Mouse (Mus musculus) MEL (cell line): Measurements from ENCODE around the gene Ncmap. TPM values are rescaled to one million over a fixed set of nuclear protein-coding genes. Genes with fewer than 3 reads are reported as not detected.

Source experiments
- DNase-seq: peaks from one replicate; pipeline ENCODE4 v3.0.0; 2011; ENCODE audit warnings: low read depth, low spot score
- H3K27ac ChIP-seq: 2 replicates; pipeline ENCODE4 v1.5.1; 2012; ENCODE audit warnings: low read depth, mild to moderate bottlenecking, control low read depth, low read length, moderate library complexity; ENCODE audit not compliant: control insufficient read depth
- H3K27me3 ChIP-seq, 2 experiments: fragments of 150-350 bp in 1 of 2; sonication (generic) in 1 of 2; 2 replicates each; pipeline ENCODE4 v1.6.1; 2012; ENCODE audit warnings: low read length in 2 of 2, mild to moderate bottlenecking in 2 of 2, improper control_type of control experiment in 1 of 2, moderate library complexity in 1 of 2; ENCODE audit not compliant: insufficient read depth in 2 of 2, control insufficient read depth in 1 of 2
- H3K36me3 ChIP-seq, 2 experiments: 2 replicates each; pipeline ENCODE4 v1.6.1; 2012 to 2014; ENCODE audit warnings: low read length in 2 of 2, improper control_type of control experiment in 1 of 2, inconsistent platforms in 1 of 2, mild to moderate bottlenecking in 1 of 2; ENCODE audit not compliant: insufficient read depth in 2 of 2, control insufficient read depth in 1 of 2
- H3K4me1 ChIP-seq, 2 experiments: fragments of 150-350 bp in 1 of 2; sonication (generic) in 1 of 2; 2 replicates each; pipeline ENCODE4 v1.6.1; 2012; ENCODE audit warnings: low read length in 2 of 2, improper control_type of control experiment in 1 of 2, mild to moderate bottlenecking in 1 of 2; ENCODE audit not compliant: insufficient read depth in 2 of 2, control insufficient read depth in 1 of 2
- H3K4me3 ChIP-seq, 2 experiments: fragments of 150-350 bp in 1 of 2; sonication (generic) in 1 of 2; 2 replicates each; pipeline ENCODE4 v1.5.1; 2012; ENCODE audit warnings: low read depth in 2 of 2, low read length in 2 of 2, mild to moderate bottlenecking in 2 of 2, moderate library complexity in 2 of 2, control low read depth in 1 of 2, improper control_type of control experiment in 1 of 2; ENCODE audit not compliant: control insufficient read depth in 1 of 2, insufficient read depth in 1 of 2
- H3K79me2 ChIP-seq: 2 replicates; pipeline ENCODE4 v1.6.1; 2012; ENCODE audit warnings: mild to moderate bottlenecking, low read length, moderate library complexity; ENCODE audit not compliant: control insufficient read depth, poor library complexity, insufficient read depth
- H3K9ac ChIP-seq: 2 replicates; pipeline ENCODE4 v1.6.1; 2012; ENCODE audit warnings: low read depth, mild to moderate bottlenecking, control low read depth, low read length, moderate library complexity; ENCODE audit not compliant: control insufficient read depth, poor library complexity, severe bottlenecking
- H3K9me3 ChIP-seq: fragments of 150-350 bp; sonication (generic); replicated peaks from 2 replicates; pipeline ENCODE4 v1.6.1; 2012; ENCODE audit warnings: mild to moderate bottlenecking, low read length, improper control_type of control experiment, moderate library complexity; ENCODE audit not compliant: insufficient read depth
- CHD1 ChIP-seq: IDR thresholded peaks from 2 replicates; pipeline ENCODE4 v1.6.1; 2012; ENCODE audit warnings: low read depth, mild to moderate bottlenecking, inconsistent platforms, low read length, improper control_type of control experiment
- CTCF ChIP-seq, 3 experiments: IDR thresholded peaks in 2 of 3; conservative IDR thresholded peaks in 1 of 3; 2 replicates each; pipeline ENCODE4 v1.5.1; 2011 to 2012; ENCODE audit warnings: low read length in 3 of 3, low read depth in 2 of 3, mild to moderate bottlenecking in 2 of 3, improper control_type of control experiment in 1 of 3, inconsistent platforms in 1 of 3, mixed read lengths in 1 of 3, moderate library complexity in 1 of 3; ENCODE audit not compliant: control insufficient read depth in 1 of 3, insufficient read depth in 1 of 3, poor library complexity in 1 of 3, severe bottlenecking in 1 of 3
- EP300 ChIP-seq, 2 experiments: IDR thresholded peaks; 2 replicates each; pipeline ENCODE4 v1.6.1; 2011; ENCODE audit warnings: improper control_type of control experiment in 2 of 2, low read length in 2 of 2, low read depth in 1 of 2, mild to moderate bottlenecking in 1 of 2
- GABPA ChIP-seq: IDR thresholded peaks from 2 replicates; pipeline ENCODE4 v1.6.1; 2012; ENCODE audit warnings: low read depth, mild to moderate bottlenecking, inconsistent platforms, low read length, improper control_type of control experiment, moderate library complexity
- GATA1 ChIP-seq: IDR thresholded peaks from 2 replicates; pipeline ENCODE4 v1.6.1; 2011; ENCODE audit warnings: low read depth, low read length, improper control_type of control experiment
- HCFC1 ChIP-seq: IDR thresholded peaks from 2 replicates; pipeline ENCODE4 v1.6.1; 2012; ENCODE audit warnings: low read depth, mild to moderate bottlenecking, inconsistent platforms, low read length, improper control_type of control experiment, moderate library complexity
- JUND ChIP-seq: IDR thresholded peaks from 2 replicates; pipeline ENCODE4 v1.6.1; 2011; ENCODE audit warnings: low read depth, mild to moderate bottlenecking, improper control_type of control experiment, low read length
- MAX ChIP-seq: IDR thresholded peaks from 2 replicates; pipeline ENCODE4 v1.6.1; 2011; ENCODE audit warnings: low read length, improper control_type of control experiment
- MAZ ChIP-seq: IDR thresholded peaks from 2 replicates; pipeline ENCODE4 v1.6.1; 2012; ENCODE audit warnings: low read depth, mild to moderate bottlenecking, inconsistent platforms, low read length, improper control_type of control experiment
- MXI1 ChIP-seq: IDR thresholded peaks from 2 replicates; pipeline ENCODE4 v1.6.1; 2011; ENCODE audit warnings: mild to moderate bottlenecking, low read depth, low read length, improper control_type of control experiment
- MYB ChIP-seq: IDR thresholded peaks from 2 replicates; pipeline ENCODE4 v1.6.1; 2011; ENCODE audit warnings: mild to moderate bottlenecking, low read depth, low read length, improper control_type of control experiment
- NELFE ChIP-seq: IDR thresholded peaks from 2 replicates; pipeline ENCODE4 v1.6.1; 2011; ENCODE audit warnings: low read depth, low read length, improper control_type of control experiment
- POLR2AphosphoS2 ChIP-seq: IDR thresholded peaks from 2 replicates; pipeline ENCODE4 v1.6.1; 2011; ENCODE audit warnings: low read length, improper control_type of control experiment
- POLR2AphosphoS5 ChIP-seq: IDR thresholded peaks from 2 replicates; pipeline ENCODE4 v1.6.1; 2012; ENCODE audit warnings: low read depth, borderline replicate concordance, mild to moderate bottlenecking, inconsistent platforms, low read length, moderate library complexity, mixed read lengths
- RAD21 ChIP-seq: IDR thresholded peaks from 2 replicates; pipeline ENCODE4 v1.6.1; 2011; ENCODE audit warnings: mild to moderate bottlenecking, low read depth, low read length, improper control_type of control experiment
- RCOR1 ChIP-seq: IDR thresholded peaks from 2 replicates; pipeline ENCODE4 v1.6.1; 2012; ENCODE audit warnings: low read depth, mild to moderate bottlenecking, inconsistent platforms, low read length, improper control_type of control experiment
- SMC3 ChIP-seq: IDR thresholded peaks from 2 replicates; pipeline ENCODE4 v1.6.1; 2011; ENCODE audit warnings: low read depth, low read length, improper control_type of control experiment
- TAL1 ChIP-seq: IDR thresholded peaks from 2 replicates; pipeline ENCODE4 v1.6.1; 2012; ENCODE audit warnings: mild to moderate bottlenecking, inconsistent platforms, low read length, moderate library complexity, mixed read lengths
- TCF12 ChIP-seq: IDR thresholded peaks from 2 replicates; pipeline ENCODE4 v1.6.1; 2014; ENCODE audit warnings: low read depth, mild to moderate bottlenecking, inconsistent platforms, low read length, improper control_type of control experiment, moderate library complexity
- UBTF ChIP-seq: IDR thresholded peaks from 2 replicates; pipeline ENCODE4 v1.6.1; 2012; ENCODE audit warnings: low read depth, mild to moderate bottlenecking, inconsistent platforms, low read length, improper control_type of control experiment, moderate library complexity, borderline replicate concordance; ENCODE audit not compliant: insufficient read depth
- ZC3H11A ChIP-seq: IDR thresholded peaks from 2 replicates; pipeline ENCODE4 v1.6.1; 2012; ENCODE audit warnings: low read depth, mild to moderate bottlenecking, inconsistent platforms, low read length, improper control_type of control experiment
- ZKSCAN1 ChIP-seq: IDR thresholded peaks from 2 replicates; pipeline ENCODE4 v1.6.1; 2012; ENCODE audit warnings: low read depth, mild to moderate bottlenecking, inconsistent platforms, low read length, improper control_type of control experiment, moderate library complexity
- ZNF384 ChIP-seq: IDR thresholded peaks from 2 replicates; pipeline ENCODE4 v1.6.1; 2012; ENCODE audit warnings: low read depth, mild to moderate bottlenecking, inconsistent platforms, low read length, improper control_type of control experiment
- polyA plus RNA-seq, 2 experiments: library from polyadenylated mRNA; stranded (reverse) in 1 of 2; unstranded in 1 of 2; fragments of >175 nt in 1 of 2; fragments of >200 nt in 1 of 2; gene quantifications; 2 replicates each; pipeline versions ENCODE4 v1.2.1 to v1.2.4; 2012; ENCODE audit warnings: low replicate concordance in 2 of 2, low read depth in 1 of 2; ENCODE audit not compliant: insufficient read length in 2 of 2, insufficient read depth in 1 of 2, missing spikeins in 1 of 2
- total RNA-seq: library from RNA; depleted of rRNA; stranded (reverse); fragments of 300-350 nt; gene quantifications from 2 replicates; pipeline ENCODE4 v1.2.3, GENCODE M21; 2012

Gene Ncmap
- total and polyA plus RNA-seq, 3 experiments = 0.08 to 0.22 TPM; not detected in 1

DNA sequence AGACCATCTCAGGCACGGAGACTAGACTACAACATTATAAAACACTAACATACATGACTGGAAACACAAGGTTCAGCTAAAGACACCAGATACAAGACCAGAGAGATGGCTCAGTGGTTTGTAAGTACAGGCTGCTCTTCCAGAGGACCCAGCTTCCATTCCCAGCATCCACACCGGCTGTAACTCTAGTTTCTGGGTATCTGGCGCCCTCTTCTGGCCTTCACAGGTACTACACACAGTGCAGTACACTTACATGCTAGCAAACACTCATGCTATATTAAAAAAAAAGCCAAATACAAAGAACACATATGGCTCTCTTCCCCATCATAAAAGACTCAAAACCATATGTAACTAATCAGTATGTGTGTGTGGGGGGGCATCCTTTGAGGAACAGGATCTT is 22.6 kb downstream of the Ncmap start:
- H3K9ac ChIP-seq = no peak overlapping the region
- no peak overlapping the region for H3K27ac ChIP-seq
- no peaks in the 10 kb centered on the region for H3K79me2 ChIP-seq
- H3K9me3 ChIP-seq = no peaks in the 10 kb centered on the region
- H3K36me3 ChIP-seq = no peaks in the 10 kb centered on the region
- TF ChIP-seq NELFE (no peak), RCOR1 (no peak), EP300 (IDR thresholded peaks at IDR 0.05; ENCODE audit: low read depth in 1 of 2, low read length in 2 of 2) (no peak), GATA1 (no peak), HCFC1 (no peak), MXI1 (no peak), POLR2AphosphoS5 (no peak), GABPA (no peak), POLR2AphosphoS2 (no peak), RAD21 (peak; percentile 70), ZNF384 (0 out of 2 replicates have a peak, but pooled peaks have one; percentile 20), MAX (no peak), ZKSCAN1 (no peak), CTCF (IDR thresholded peaks at IDR 0.05 in 2 of 3, conservative IDR thresholded peaks at IDR 0.05 in 1 of 3; ENCODE audit: control insufficient read depth in 1 of 3, insufficient read depth in 1 of 3, low read depth in 2 of 3, low read length in 3 of 3, poor library complexity in 1 of 3, severe bottlenecking in 1 of 3) (peak; percentile 69 to 83 (median 71)), UBTF (no peak), JUND (no peak), MAZ (no peak), SMC3 (peak; percentile 63), ZC3H11A (peak; percentile 46), MYB (no peak), TCF12 (no peak), CHD1 (no peak), TAL1 (no peak)
- H3K4me1 ChIP-seq = no peaks in the 10 kb centered on the region
- H3K27me3 ChIP-seq = no peaks in the 10 kb centered on the region
- no peak overlapping the region for H3K4me3 ChIP-seq
- DNase-seq = peak; percentile 49

DNA sequence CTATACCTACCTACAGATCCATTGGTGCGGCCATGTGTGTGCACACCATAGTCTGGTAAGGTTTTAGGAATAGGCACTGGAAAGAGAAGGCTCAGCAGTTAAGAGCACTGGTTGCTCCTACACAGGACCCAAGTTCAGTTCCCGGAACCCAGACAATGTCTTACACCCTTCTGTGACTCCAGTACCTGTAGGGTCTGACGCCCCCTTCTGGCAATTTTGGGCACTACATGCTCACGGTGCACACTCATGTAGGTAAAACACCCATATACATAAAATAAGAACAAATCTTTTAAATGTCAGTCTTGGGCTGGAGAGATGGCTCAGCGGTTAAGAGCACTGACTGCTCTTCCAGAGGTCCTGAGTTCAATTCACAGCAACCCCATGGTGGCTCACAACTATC is 24.7 kb downstream of the Ncmap start:
- Histone ChIP-seq H3K9ac (no peak overlapping the region), H3K27ac (no peak overlapping the region), H3K79me2 (no peaks in the 10 kb centered on the region), H3K4me3 (no peak overlapping the region), H3K27me3 (peaks cover 0 to 2% of the 10 kb centered on the region in 2 experiments; a peak in 2 of 4 replicates), H3K4me1 (no peaks in the 10 kb centered on the region), H3K9me3 (no peaks in the 10 kb centered on the region), H3K36me3 (no peaks in the 10 kb centered on the region)
- peak; percentile 31 for DNase-seq
- TF ChIP-seq SMC3 (0 out of 2 replicates have a peak, but pooled peaks have one; percentile 34), CTCF (IDR thresholded peaks at IDR 0.05 in 2 of 3, conservative IDR thresholded peaks at IDR 0.05 in 1 of 3; ENCODE audit: control insufficient read depth in 1 of 3, insufficient read depth in 1 of 3, low read depth in 2 of 3, low read length in 3 of 3, poor library complexity in 1 of 3, severe bottlenecking in 1 of 3) (peak; percentile 34 to 45 (median 37); a peak in 4 of 6 replicates), MAZ (no peak)
